Mouse (Mus musculus): Measurements from ENCODE around the gene Ptprd. TPM values are rescaled to one million over a fixed set of nuclear protein-coding genes. Genes with fewer than 3 reads are reported as not detected.

Gene Ptprd
- total and polyA plus RNA-seq, 3 experiments: 0.30 to 0.66 TPM; not detected in 1

GRCm38 (mm10) chr4:76410053-76410452, 1801.7 kb downstream of the Ptprd start:
- no peaks in the 10 kb centered on the region for H3K36me3 ChIP-seq (replicated peaks)
- no peak overlapping the region for H3K4me3 ChIP-seq (ENCODE audit: low read depth, low read length)

GRCm38 (mm10) chr4:76409159-76409558, 1802.6 kb downstream of the Ptprd start:
- Histone ChIP-seq H3K4me3 (ENCODE audit: low read depth, low read length) (no peak overlapping the region), H3K4me1 (ENCODE audit: insufficient read depth, low read depth, low read length) (no peaks in the 10 kb centered on the region), H3K36me3 (replicated peaks) (no peaks in the 10 kb centered on the region), H3K27me3 (ENCODE audit: insufficient read depth, low read length) (no peaks in the 10 kb centered on the region), H3K9me3 (replicated peaks) (no peaks in the 10 kb centered on the region)
- no peak for DNase-seq (ENCODE audit: low spot score)
- no peak for TF ChIP-seq POLR2AphosphoS5 (IDR thresholded peaks at IDR 0.05; ENCODE audit: insufficient replicate concordance, low read depth, low read length)
- TF ChIP-seq TAL1 (conservative IDR thresholded peaks at IDR 0.05; ENCODE audit: low read depth, low read length): no peak
- no peak for TF ChIP-seq GATA2 (IDR thresholded peaks at IDR 0.05; ENCODE audit: borderline replicate concordance, low read depth, low read length)
- TF ChIP-seq CTCF (IDR thresholded peaks at IDR 0.05; ENCODE audit: low read depth, low read length): no peak
- no peak for TF ChIP-seq GATA1 (IDR thresholded peaks at IDR 0.05; ENCODE audit: borderline replicate concordance, low read length)
- ATAC-seq (ENCODE audit: extremely low read depth, insufficient number of reproducible peaks, low FRiP score, poor library complexity, severe bottlenecking): no peak

More at GRCm38 (mm10) chr4:76410053-76410452, 1801.7 kb downstream of the Ptprd start:
- DNase-seq (ENCODE audit: low spot score) (no peak), ATAC-seq (ENCODE audit: extremely low read depth, insufficient number of reproducible peaks, low FRiP score, poor library complexity, severe bottlenecking) (no peak)
- Histone ChIP-seq H3K4me1 (ENCODE audit: insufficient read depth, low read depth, low read length) (no peaks in the 10 kb centered on the region), H3K27me3 (ENCODE audit: insufficient read depth, low read length) (no peaks in the 10 kb centered on the region), H3K9me3 (replicated peaks) (no peaks in the 10 kb centered on the region)
- TF ChIP-seq CTCF (IDR thresholded peaks at IDR 0.05; ENCODE audit: low read depth, low read length) (no peak), GATA2 (IDR thresholded peaks at IDR 0.05; ENCODE audit: borderline replicate concordance, low read depth, low read length) (no peak), TAL1 (conservative IDR thresholded peaks at IDR 0.05; ENCODE audit: low read depth, low read length) (no peak), GATA1 (IDR thresholded peaks at IDR 0.05; ENCODE audit: borderline replicate concordance, low read length) (no peak), POLR2AphosphoS5 (IDR thresholded peaks at IDR 0.05; ENCODE audit: insufficient replicate concordance, low read depth, low read length) (no peak)

- no peak for TF ChIP-seq GATA1 (IDR thresholded peaks at IDR 0.05; ENCODE audit: borderline replicate concordance, low read length)
- H3K4me1 ChIP-seq (ENCODE audit: insufficient read depth, low read depth, low read length): no peaks in the 10 kb centered on the region
- DNase-seq (ENCODE audit: low spot score): no peak
- no peaks in the 10 kb centered on the region for H3K9me3 ChIP-seq (replicated peaks)
- no peaks in the 10 kb centered on the region for H3K27me3 ChIP-seq (ENCODE audit: insufficient read depth, low read length)
- ATAC-seq (ENCODE audit: extremely low read depth, insufficient number of reproducible peaks, low FRiP score, poor library complexity, severe bottlenecking): no peak
- no peak overlapping the region for H3K4me3 ChIP-seq (ENCODE audit: low read depth, low read length)
- H3K36me3 ChIP-seq (replicated peaks): no peaks in the 10 kb centered on the region
These were observed 1805.8 kb downstream of the Ptprd start for GRCm38 (mm10) chr4:76405862-76406454.

- no peaks in the 10 kb centered on the region for H3K36me3 ChIP-seq (replicated peaks)
- no peak for DNase-seq (ENCODE audit: low spot score)
- TF ChIP-seq GATA2 (IDR thresholded peaks at IDR 0.05; ENCODE audit: borderline replicate concordance, low read depth, low read length): no peak
- no peak for TF ChIP-seq POLR2AphosphoS5 (IDR thresholded peaks at IDR 0.05; ENCODE audit: insufficient replicate concordance, low read depth, low read length)
- no peak for TF ChIP-seq CTCF (IDR thresholded peaks at IDR 0.05; ENCODE audit: low read depth, low read length)
- TF ChIP-seq TAL1 (conservative IDR thresholded peaks at IDR 0.05; ENCODE audit: low read depth, low read length): no peak
- no peak for TF ChIP-seq GATA1 (IDR thresholded peaks at IDR 0.05; ENCODE audit: borderline replicate concordance, low read length)
- H3K4me1 ChIP-seq (ENCODE audit: insufficient read depth, low read depth, low read length): no peaks in the 10 kb centered on the region
- ATAC-seq (ENCODE audit: extremely low read depth, insufficient number of reproducible peaks, low FRiP score, poor library complexity, severe bottlenecking): no peak
- no peaks in the 10 kb centered on the region for H3K9me3 ChIP-seq (replicated peaks)
- no peak overlapping the region for H3K4me3 ChIP-seq (ENCODE audit: low read depth, low read length)
- H3K27me3 ChIP-seq (ENCODE audit: insufficient read depth, low read length): no peaks in the 10 kb centered on the region
These were observed 1808.5 kb downstream of the Ptprd start for GRCm38 (mm10) chr4:76403219-76403618.

GRCm38 (mm10) chr4:76387887-76388286, 1823.9 kb downstream of the Ptprd start:
- TF ChIP-seq GATA1 (IDR thresholded peaks at IDR 0.05; ENCODE audit: borderline replicate concordance, low read length) (no peak), GATA2 (IDR thresholded peaks at IDR 0.05; ENCODE audit: borderline replicate concordance, low read depth, low read length) (no peak), TAL1 (conservative IDR thresholded peaks at IDR 0.05; ENCODE audit: low read depth, low read length) (no peak), CTCF (IDR thresholded peaks at IDR 0.05; ENCODE audit: low read depth, low read length) (no peak), POLR2AphosphoS5 (IDR thresholded peaks at IDR 0.05; ENCODE audit: insufficient replicate concordance, low read depth, low read length) (no peak)
- Histone ChIP-seq H3K9me3 (replicated peaks) (no peaks in the 10 kb centered on the region), H3K27me3 (ENCODE audit: insufficient read depth, low read length) (no peaks in the 10 kb centered on the region), H3K36me3 (replicated peaks) (no peaks in the 10 kb centered on the region), H3K4me3 (ENCODE audit: low read depth, low read length) (no peak overlapping the region), H3K4me1 (ENCODE audit: insufficient read depth, low read depth, low read length) (no peaks in the 10 kb centered on the region)
- no peak for ATAC-seq (ENCODE audit: extremely low read depth, insufficient number of reproducible peaks, low FRiP score, poor library complexity, severe bottlenecking)
- no peak for DNase-seq (ENCODE audit: low spot score)

- DNase-seq (ENCODE audit: low spot score): no peak
- Histone ChIP-seq H3K9me3 (replicated peaks) (no peaks in the 10 kb centered on the region), H3K36me3 (replicated peaks) (no peaks in the 10 kb centered on the region), H3K4me3 (ENCODE audit: low read depth, low read length) (no peak overlapping the region), H3K27me3 (ENCODE audit: insufficient read depth, low read length) (no peaks in the 10 kb centered on the region), H3K4me1 (ENCODE audit: insufficient read depth, low read depth, low read length) (no peaks in the 10 kb centered on the region)
- TF ChIP-seq CTCF (IDR thresholded peaks at IDR 0.05; ENCODE audit: low read depth, low read length) (no peak), GATA1 (IDR thresholded peaks at IDR 0.05; ENCODE audit: borderline replicate concordance, low read length) (no peak), GATA2 (IDR thresholded peaks at IDR 0.05; ENCODE audit: borderline replicate concordance, low read depth, low read length) (no peak), POLR2AphosphoS5 (IDR thresholded peaks at IDR 0.05; ENCODE audit: insufficient replicate concordance, low read depth, low read length) (no peak), TAL1 (conservative IDR thresholded peaks at IDR 0.05; ENCODE audit: low read depth, low read length) (no peak)
- no peak for ATAC-seq (ENCODE audit: extremely low read depth, insufficient number of reproducible peaks, low FRiP score, poor library complexity, severe bottlenecking)
These were observed 1824.6 kb downstream of the Ptprd start for GRCm38 (mm10) chr4:76386978-76387824.

All from G1E (cell line).